Mouse (Mus musculus) cerebellum, adult 2 months (tissue): ENCODE measurements at regions not wholly inside any gene's neighbourhood (a gene's known extent, or its start where the extent isn't known, plus 50 kb on each side); places are given as distances from the start of the nearest gene placed in this dataset.
A peak's percentile ranks its signal among the peaks of the same experiment; 100 is the strongest.

ENCODE experiments used
- DNase-seq, 2 experiments: peaks; one replicate each; pipeline ENCODE4 v3.0.0; 2021
- H3K27ac ChIP-seq: fragments of 200-500 bp; 2 replicates; pipeline ENCODE4 v1.5.1; 2012; ENCODE audit warnings: low read length, control low read depth, inconsistent platforms; ENCODE audit not compliant: insufficient read depth
- H3K27me3 ChIP-seq: fragments of 200-500 bp; 2 replicates; pipeline ENCODE4 v1.6.1; 2012; ENCODE audit warnings: inconsistent platforms, mild to moderate bottlenecking, low read length, moderate library complexity; ENCODE audit not compliant: control insufficient read depth, insufficient read depth
- H3K4me1 ChIP-seq: fragments of 200-500 bp; 2 replicates; pipeline ENCODE4 v1.6.1; 2011; ENCODE audit warnings: low read length; ENCODE audit not compliant: control insufficient read depth, insufficient read depth
- H3K4me3 ChIP-seq: fragments of 200-500 bp; replicated peaks from 2 replicates; pipeline ENCODE3; 2011; ENCODE audit warnings: mild to moderate bottlenecking, low read depth, low read length, control low read depth; ENCODE audit not compliant: insufficient read depth
- CTCF ChIP-seq: fragments of 200-500 bp; IDR thresholded peaks from 2 replicates; pipeline ENCODE4 v1.5.1; 2011; ENCODE audit warnings: low read depth, mild to moderate bottlenecking, control low read depth, low read length, moderate library complexity, borderline replicate concordance; ENCODE audit not compliant: insufficient read depth
- POLR2A ChIP-seq: fragments of 200-500 bp; IDR thresholded peaks from 2 replicates; pipeline ENCODE4 v1.6.1; 2011; ENCODE audit warnings: low read length, control low read depth, borderline replicate concordance; ENCODE audit not compliant: insufficient read depth
- WGBS: fragments of 180-500 bp; shearing (Covaris S2); methylation state at CpG from one replicate; pipeline ENCODE4 v1.1.7; 2018; 5-methylcytosine and 5-hydroxymethylcytosine counted together

- no peak for TF ChIP-seq POLR2A
- no peak for TF ChIP-seq CTCF
- WGBS: 75% methylated on average over 1 of the region's 1 CpGs
- H3K27ac ChIP-seq: no peak overlapping the region
Measured at GRCm38 (mm10) chr1:67789371-67789770, 666.5 kb downstream of the Cps1 start.

GRCm38 (mm10) chr1:67795066-67795465 lies 672.2 kb downstream of the Cps1 start:
- TF ChIP-seq POLR2A: no peak
- TF ChIP-seq CTCF: no peak
- no peaks in the 10 kb centered on the region for H3K27me3 ChIP-seq
- WGBS: 23% methylated on average over 2 of the region's 2 CpGs
- DNase-seq: no peak
- H3K4me1 ChIP-seq: no peaks in the 10 kb centered on the region
- no peak overlapping the region for H3K27ac ChIP-seq
- no peak overlapping the region for H3K4me3 ChIP-seq

More at GRCm38 (mm10) chr1:67789371-67789770, 666.5 kb downstream of the Cps1 start:
- no peak for DNase-seq
- Histone ChIP-seq H3K4me3 (no peak overlapping the region), H3K4me1 (no peaks in the 10 kb centered on the region), H3K27me3 (no peaks in the 10 kb centered on the region)

GRCm38 (mm10) chr1:67795478-67795877 lies 672.7 kb downstream of the Cps1 start:
- no peaks in the 10 kb centered on the region for H3K4me1 ChIP-seq
- TF ChIP-seq POLR2A (no peak), CTCF (no peak)
- no peak overlapping the region for H3K4me3 ChIP-seq
- no peak for DNase-seq
- WGBS: 93% methylated on average over 1 of the region's 1 CpGs
- H3K27me3 ChIP-seq: no peaks in the 10 kb centered on the region
- no peak overlapping the region for H3K27ac ChIP-seq

DNA sequence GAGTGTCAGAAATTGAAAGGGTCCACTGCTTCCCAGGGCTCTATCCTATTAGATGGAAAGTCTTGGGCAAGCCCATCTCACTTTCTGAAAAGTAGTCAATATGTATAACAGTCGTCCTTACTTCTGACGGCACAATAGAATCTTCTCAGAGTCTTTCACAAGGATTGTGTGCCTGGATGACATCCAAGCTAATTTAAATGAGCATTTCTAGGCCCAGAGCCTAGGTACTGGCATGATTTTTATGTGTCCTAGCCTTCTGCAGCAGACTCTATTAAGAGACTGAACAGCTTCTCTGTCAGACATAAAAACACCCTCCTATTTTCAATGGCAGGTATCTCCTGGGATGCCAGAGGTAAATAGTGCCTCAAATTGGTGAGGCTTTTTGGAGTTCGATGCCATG lies 680.5 kb downstream of the Cps1 start:
- WGBS: 41% methylated on average over 3 of the region's 3 CpGs
- H3K27ac ChIP-seq: no peak overlapping the region
- no peak for TF ChIP-seq CTCF
- TF ChIP-seq POLR2A: no peak
- H3K4me3 ChIP-seq: no peak overlapping the region
- H3K27me3 ChIP-seq: no peaks in the 10 kb centered on the region
- no peaks in the 10 kb centered on the region for H3K4me1 ChIP-seq
- DNase-seq: no peak

DNA sequence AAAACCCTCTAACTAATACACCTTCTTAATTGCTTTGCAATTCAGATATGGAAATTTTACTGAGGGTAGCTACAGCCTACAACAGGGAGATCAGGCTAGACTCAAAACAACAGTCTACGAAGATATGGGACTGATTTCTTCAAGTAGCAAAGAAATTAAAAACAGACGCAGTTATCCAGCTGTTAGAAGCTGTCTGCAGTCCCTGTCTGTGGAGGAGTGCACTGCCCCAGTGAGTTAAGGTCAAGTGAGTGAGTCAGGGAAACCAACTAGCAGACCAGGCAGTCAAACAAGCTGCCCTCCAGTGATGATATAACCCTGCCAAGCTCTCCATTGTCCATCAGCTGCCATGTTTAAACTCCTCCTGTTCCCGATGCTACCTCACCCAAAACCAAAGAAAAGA lies 697.3 kb downstream of the Cps1 start:
- 87% methylated on average over 3 of the region's 3 CpGs for WGBS

GRCm38 (mm10) chr1:67848006-67848405 lies 725.2 kb downstream of the Cps1 start:
- Histone ChIP-seq H3K27ac (no peak overlapping the region), H3K27me3 (no peaks in the 10 kb centered on the region), H3K4me1 (no peaks in the 10 kb centered on the region), H3K4me3 (no peak overlapping the region)
- no peak for TF ChIP-seq CTCF
- TF ChIP-seq POLR2A: no peak
- peak in 1 of 2 experiments; percentile 13 for DNase-seq
- WGBS: 6% methylated on average over 1 of the region's 1 CpGs

More for the DNA sequence above, 697.3 kb downstream of the Cps1 start:
- Histone ChIP-seq H3K4me1 (no peaks in the 10 kb centered on the region), H3K4me3 (no peak overlapping the region), H3K27me3 (no peaks in the 10 kb centered on the region), H3K27ac (no peak overlapping the region)
- TF ChIP-seq CTCF (no peak), POLR2A (no peak)
- no peak for DNase-seq

DNA sequence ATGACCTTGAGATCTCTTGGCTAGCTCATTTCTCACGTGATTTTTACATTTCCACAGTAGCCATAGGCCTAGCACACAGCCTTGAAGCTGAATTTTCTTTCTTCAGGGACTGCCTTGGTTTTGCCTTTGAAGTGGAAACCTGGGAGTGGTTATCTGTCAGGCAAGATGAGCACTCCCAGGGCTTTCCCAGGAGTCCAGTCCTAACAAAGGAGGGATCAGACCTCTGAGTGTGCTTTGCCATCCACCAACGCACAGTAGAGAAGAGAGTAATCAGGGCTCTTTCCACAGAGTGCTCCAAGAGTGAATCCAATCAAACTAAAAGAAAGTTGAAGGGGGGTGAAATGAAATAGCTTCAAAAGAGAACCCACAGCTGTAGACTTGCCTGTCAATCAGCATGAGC lies 770.7 kb downstream of the Cps1 start:
- Histone ChIP-seq H3K4me1 (no peaks in the 10 kb centered on the region), H3K4me3 (no peak overlapping the region), H3K27ac (no peak overlapping the region), H3K27me3 (no peaks in the 10 kb centered on the region)
- 14% methylated on average over 2 of the region's 2 CpGs for WGBS
- TF ChIP-seq POLR2A (no peak), CTCF (no peak)
- DNase-seq: no peak

- no peak overlapping the region for H3K27ac ChIP-seq
- H3K4me1 ChIP-seq: no peaks in the 10 kb centered on the region
- H3K27me3 ChIP-seq: no peaks in the 10 kb centered on the region
- 81% methylated on average over 1 of the region's 1 CpGs for WGBS
- DNase-seq: no peak
- no peak overlapping the region for H3K4me3 ChIP-seq
- TF ChIP-seq POLR2A (no peak), CTCF (no peak)
Measured at GRCm38 (mm10) chr1:67894749-67895293, 772.0 kb downstream of the Cps1 start.
